Mouse (Mus musculus): ENCODE results near the gene Kcnc1. TPM values are rescaled to one million over a fixed set of nuclear protein-coding genes. Genes with fewer than 3 reads are reported as not detected.

The Kcnc1 gene
- polyA plus RNA-seq, 1 experiment from 2014 or later: 8.5 TPM

DNA sequence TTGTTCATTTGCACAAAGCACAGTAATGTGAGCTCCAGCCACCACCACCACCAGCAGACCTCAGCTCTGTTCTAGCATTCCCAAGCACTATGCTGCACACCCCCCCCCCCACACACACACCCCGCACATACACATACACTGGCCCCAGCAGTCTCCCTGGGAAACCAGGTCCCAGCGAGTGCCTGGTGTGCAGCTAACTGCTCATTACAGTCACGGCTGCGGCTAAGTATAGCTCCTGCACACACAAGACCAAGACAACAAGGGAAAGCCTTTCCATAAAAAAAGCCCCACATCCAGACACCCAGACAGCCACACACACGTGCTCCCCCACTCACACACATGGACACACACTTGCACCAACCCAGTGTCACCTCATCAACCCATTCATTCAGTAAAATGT is 16.5 kb downstream of the Kcnc1 start:
- H3K36me3 ChIP-seq: no peaks in the 10 kb centered on the region
- no peak overlapping the region for H3K4me2 ChIP-seq
- H3K9me3 ChIP-seq: no peaks in the 10 kb centered on the region
- peaks cover 27% of the 10 kb centered on the region for H3K4me1 ChIP-seq (replicated peaks)
- H3K27ac ChIP-seq (replicated peaks): no peak overlapping the region
- H3K27me3 ChIP-seq: no peaks in the 10 kb centered on the region
- no peak overlapping the region for H3K4me3 ChIP-seq
- 75% methylated on average over 5 of the region's 5 CpGs for WGBS
- H3K9ac ChIP-seq: no peak overlapping the region
- no peak for ATAC-seq (ENCODE audit: low read depth)

- no peaks in the 10 kb centered on the region for H3K27me3 ChIP-seq
Measured at GRCm38 (mm10) chr7:46413959-46414725, 17.8 kb downstream of the Kcnc1 start.

DNA sequence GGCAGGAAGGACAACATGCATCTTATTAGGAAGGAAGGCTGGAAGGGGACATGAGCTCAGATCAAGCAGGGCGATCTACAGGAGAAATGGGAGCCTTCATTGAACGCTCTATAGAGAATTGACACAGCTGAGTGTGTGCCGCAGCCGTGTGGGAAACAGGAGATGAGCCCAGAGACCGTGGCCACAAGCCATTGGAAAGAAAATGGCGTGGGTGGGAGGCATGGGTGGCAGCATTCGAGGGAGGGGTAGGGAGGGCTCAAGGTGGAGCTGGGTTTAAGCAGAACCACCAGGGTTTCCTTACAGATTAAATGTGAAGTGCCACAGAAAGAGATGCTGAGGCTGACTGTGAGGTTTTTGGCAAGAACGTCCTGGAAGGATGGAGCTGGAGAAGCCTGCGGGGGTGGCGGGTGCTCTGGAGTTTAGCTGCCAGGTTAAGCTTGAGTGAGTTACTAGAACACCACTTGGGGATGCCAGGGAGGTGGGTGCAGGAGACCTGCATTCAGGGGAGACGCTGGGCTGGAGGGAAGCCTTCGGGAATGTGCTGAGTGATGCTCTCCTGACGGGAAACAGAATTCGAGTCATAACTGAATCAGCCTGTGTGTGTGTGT is 19.6 kb downstream of the Kcnc1 start:
- no peak overlapping the region for H3K4me3 ChIP-seq
- H3K36me3 ChIP-seq: no peaks in the 10 kb centered on the region
- peaks cover 16% of the 10 kb centered on the region for H3K4me1 ChIP-seq (replicated peaks)
- H3K9me3 ChIP-seq: no peaks in the 10 kb centered on the region
- no peak for ATAC-seq (ENCODE audit: low read depth)
- WGBS: 71% methylated on average over 14 of the region's 14 CpGs
- H3K4me2 ChIP-seq: no peak overlapping the region
- H3K9ac ChIP-seq: no peak overlapping the region; the same call in 1 of the 2 replicates
- H3K27me3 ChIP-seq: no peaks in the 10 kb centered on the region
- no peak overlapping the region for H3K27ac ChIP-seq (replicated peaks)

More at GRCm38 (mm10) chr7:46413959-46414725, 17.8 kb downstream of the Kcnc1 start:
- Histone ChIP-seq H3K27ac (replicated peaks) (no peak overlapping the region), H3K36me3 (no peaks in the 10 kb centered on the region), H3K4me2 (no peak overlapping the region), H3K9me3 (no peaks in the 10 kb centered on the region), H3K9ac (no peak overlapping the region), H3K4me1 (replicated peaks) (peaks cover 21% of the 10 kb centered on the region), H3K4me3 (no peak overlapping the region)
- WGBS: 72% methylated on average over 6 of the region's 6 CpGs
- no peak for ATAC-seq (ENCODE audit: low read depth)

DNA sequence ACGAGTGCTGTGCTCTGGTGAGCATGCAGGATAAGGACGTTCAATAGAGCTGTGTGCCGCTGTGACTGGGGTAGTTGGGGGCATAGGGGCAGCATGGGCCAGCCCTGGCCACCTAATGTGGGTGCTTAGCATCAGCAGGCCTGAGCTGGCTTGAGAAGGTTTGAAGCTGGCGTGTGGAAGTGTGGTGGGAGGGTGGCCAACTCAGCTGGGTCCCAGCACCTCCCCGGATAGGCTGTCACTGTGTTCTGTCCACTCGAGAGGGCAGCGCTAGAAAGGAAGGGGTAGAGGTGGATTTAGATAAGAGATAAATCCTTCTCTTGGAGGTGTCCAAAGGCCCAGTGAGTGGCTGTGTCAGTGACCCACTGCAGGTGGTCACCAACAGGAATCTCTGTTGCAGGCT is 21.2 kb downstream of the Kcnc1 start:
- no peak overlapping the region for H3K4me2 ChIP-seq
- peaks cover 31% of the 10 kb centered on the region for H3K4me1 ChIP-seq (replicated peaks)
- H3K27me3 ChIP-seq: no peaks in the 10 kb centered on the region
- H3K4me3 ChIP-seq: no peak overlapping the region
- no peaks in the 10 kb centered on the region for H3K9me3 ChIP-seq
- no peaks in the 10 kb centered on the region for H3K36me3 ChIP-seq
- WGBS: 88% methylated on average over 7 of the region's 7 CpGs
- H3K9ac ChIP-seq: no peak overlapping the region
- ATAC-seq (ENCODE audit: low read depth): no peak
- no peak overlapping the region for H3K27ac ChIP-seq (replicated peaks)

DNA sequence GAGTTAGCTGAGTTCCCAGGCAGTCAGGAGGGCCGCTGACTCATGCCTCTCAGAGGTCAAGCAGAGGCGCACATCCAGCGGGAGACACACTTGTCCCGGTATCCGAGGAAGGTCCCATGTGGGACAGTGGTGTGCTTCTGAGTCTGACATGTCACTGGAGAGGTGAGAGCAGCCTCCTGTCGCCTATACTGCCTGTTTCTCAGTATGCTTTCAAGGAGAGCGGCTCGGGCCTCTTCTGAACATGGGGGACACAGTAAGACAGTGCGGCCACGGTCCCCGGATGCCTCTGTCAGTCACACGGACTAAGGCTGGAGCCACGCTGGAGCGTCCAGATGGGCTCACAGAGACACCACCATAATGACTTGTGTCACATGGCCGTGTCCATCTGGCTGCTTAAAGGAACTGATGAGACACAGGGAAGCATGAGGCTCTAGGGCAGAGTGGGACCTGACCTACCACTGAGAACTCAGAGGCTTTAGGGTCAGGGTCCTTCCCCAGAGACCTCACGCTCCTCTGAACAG is 21.9 kb downstream of the Kcnc1 start:
- no peaks in the 10 kb centered on the region for H3K9me3 ChIP-seq
- WGBS: 65% methylated on average over 16 of the region's 16 CpGs
- H3K27me3 ChIP-seq: no peaks in the 10 kb centered on the region
- H3K4me2 ChIP-seq: no peak overlapping the region
- no peak for ATAC-seq (ENCODE audit: low read depth)
- no peak overlapping the region for H3K4me3 ChIP-seq
- H3K9ac ChIP-seq: no peak overlapping the region
- no peak overlapping the region for H3K27ac ChIP-seq (replicated peaks)
- no peaks in the 10 kb centered on the region for H3K36me3 ChIP-seq
- H3K4me1 ChIP-seq (replicated peaks): peaks cover 38% of the 10 kb centered on the region

GRCm38 (mm10) chr7:46421535-46421934 is 25.2 kb downstream of the Kcnc1 start:
- Histone ChIP-seq H3K9ac (no peak overlapping the region), H3K9me3 (no peaks in the 10 kb centered on the region), H3K4me2 (no peak overlapping the region), H3K4me3 (no peak overlapping the region), H3K4me1 (replicated peaks) (peaks cover 46% of the 10 kb centered on the region), H3K36me3 (no peaks in the 10 kb centered on the region), H3K27ac (replicated peaks) (peak overlapping the region; percentile 68), H3K27me3 (no peaks in the 10 kb centered on the region)
- WGBS: 42% methylated on average over 5 of the region's 5 CpGs
- ATAC-seq (ENCODE audit: low read depth): 0 out of 2 replicates have a peak, but pooled peaks have one; percentile 3

GRCm38 (mm10) chr7:46422052-46422763 is 25.9 kb downstream of the Kcnc1 start:
- no peak overlapping the region for H3K9ac ChIP-seq

GRCm38 (mm10) chr7:46422764-46423412 is 26.6 kb downstream of the Kcnc1 start:
- H3K4me2 ChIP-seq: peak overlapping the region; percentile 5
- H3K9ac ChIP-seq: no peak overlapping the region
- ATAC-seq (ENCODE audit: low read depth): peak; percentile 62
- WGBS: 55% methylated on average over 18 of the region's 18 CpGs
- H3K36me3 ChIP-seq: peaks cover 5% of the 10 kb centered on the region
- H3K27ac ChIP-seq (replicated peaks): peak overlapping the region; percentile 6; the same call in 1 of the 2 replicates
- H3K4me1 ChIP-seq (replicated peaks): peaks cover 45% of the 10 kb centered on the region
- no peaks in the 10 kb centered on the region for H3K9me3 ChIP-seq
- H3K27me3 ChIP-seq: no peaks in the 10 kb centered on the region
- H3K4me3 ChIP-seq: no peak overlapping the region

More at GRCm38 (mm10) chr7:46422052-46422763, 25.9 kb downstream of the Kcnc1 start:
- Histone ChIP-seq H3K27ac (replicated peaks) (peak overlapping the region; percentile 68), H3K4me3 (no peak overlapping the region), H3K27me3 (no peaks in the 10 kb centered on the region), H3K9me3 (no peaks in the 10 kb centered on the region), H3K36me3 (no peaks in the 10 kb centered on the region), H3K4me2 (peak overlapping the region; percentile 5), H3K4me1 (replicated peaks) (peaks cover 45% of the 10 kb centered on the region)
- peak; percentile 57 for ATAC-seq (ENCODE audit: low read depth)
- 36% methylated on average over 8 of the region's 8 CpGs for WGBS

GRCm38 (mm10) chr7:46423951-46424350 is 27.7 kb downstream of the Kcnc1 start:
- H3K4me2 ChIP-seq: no peak overlapping the region
- no peak overlapping the region for H3K4me3 ChIP-seq
- no peak overlapping the region for H3K9ac ChIP-seq
- no peak overlapping the region for H3K27ac ChIP-seq (replicated peaks)
- peaks cover 45% of the 10 kb centered on the region for H3K4me1 ChIP-seq (replicated peaks)
- H3K9me3 ChIP-seq: no peaks in the 10 kb centered on the region
- H3K36me3 ChIP-seq: peaks cover 15% of the 10 kb centered on the region
- ATAC-seq (ENCODE audit: low read depth): no peak
- no peaks in the 10 kb centered on the region for H3K27me3 ChIP-seq
- 78% methylated on average over 3 of the region's 3 CpGs for WGBS

DNA sequence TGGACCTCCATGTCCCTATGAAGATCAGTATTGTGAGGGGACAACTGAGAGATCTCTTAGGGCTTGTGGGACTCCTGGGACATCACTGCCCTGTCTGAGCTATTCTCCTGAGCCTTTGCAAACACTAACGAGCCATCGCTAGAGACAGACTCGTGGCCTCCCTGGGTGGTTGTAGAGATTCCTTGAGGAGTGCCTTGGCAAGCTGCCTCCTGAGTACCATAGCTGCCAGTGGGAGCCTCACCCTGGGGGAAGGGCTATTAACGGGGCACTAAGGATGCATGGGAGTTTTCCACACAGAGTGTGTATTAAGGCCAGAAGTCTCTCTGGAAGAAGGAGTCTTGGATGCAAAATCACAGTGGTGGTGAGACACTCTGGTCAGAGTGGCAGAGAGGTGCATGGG is 28.7 kb downstream of the Kcnc1 start:
- WGBS: 43% methylated on average over 4 of the region's 4 CpGs
- Histone ChIP-seq H3K27ac (replicated peaks) (no peak overlapping the region), H3K4me3 (no peak overlapping the region), H3K4me2 (no peak overlapping the region), H3K9me3 (no peaks in the 10 kb centered on the region), H3K36me3 (peaks cover 20% of the 10 kb centered on the region), H3K27me3 (no peaks in the 10 kb centered on the region), H3K4me1 (replicated peaks) (peaks cover 45% of the 10 kb centered on the region), H3K9ac (no peak overlapping the region)
- ATAC-seq (ENCODE audit: low read depth): no peak

- Histone ChIP-seq H3K9me3 (no peaks in the 10 kb centered on the region), H3K36me3 (peaks cover 22% of the 10 kb centered on the region; the same call in 1 of the 2 replicates), H3K9ac (no peak overlapping the region), H3K27ac (replicated peaks) (no peak overlapping the region), H3K4me2 (no peak overlapping the region), H3K4me3 (no peak overlapping the region), H3K4me1 (replicated peaks) (peaks cover 12% of the 10 kb centered on the region), H3K27me3 (no peaks in the 10 kb centered on the region)
- 36% methylated on average over 5 of the region's 5 CpGs for WGBS
- peak; percentile 57 for ATAC-seq (ENCODE audit: low read depth)
Measured at GRCm38 (mm10) chr7:46433874-46434273, 37.6 kb downstream of the Kcnc1 start.
